Mouse (Mus musculus) midbrain, embryonic 16.5 days (tissue): ENCODE data around the gene Gm1043. TPM values are rescaled to one million over a fixed set of nuclear protein-coding genes. Genes with fewer than 3 reads are reported as not detected.

ENCODE experiments used
- ATAC-seq: fragments of 200-750 bp; cut with Nextera tagmentation; 2 replicates; pipeline ENCODE4 v1.8.0; 2017; ENCODE audit warnings: moderate TSS enrichment
- H3K27ac ChIP-seq: fragments of 300-500 bp; sonication (generic); 2 replicates; pipeline ENCODE4 v1.5.1; 2014; ENCODE audit warnings: mild to moderate bottlenecking, low read length, mixed read lengths
- H3K27me3 ChIP-seq: fragments of 300-500 bp; sonication (generic); 2 replicates; pipeline ENCODE4 v1.6.1; 2014; ENCODE audit warnings: low read depth, low read length, mixed read lengths; ENCODE audit not compliant: control insufficient read depth, insufficient read depth
- H3K36me3 ChIP-seq: fragments of 300-500 bp; sonication (generic); 2 replicates; pipeline ENCODE4 v1.6.1; 2014; ENCODE audit warnings: mild to moderate bottlenecking, low read length, moderate library complexity, mixed read lengths; ENCODE audit not compliant: control insufficient read depth, insufficient read depth
- H3K4me1 ChIP-seq: fragments of 300-500 bp; sonication (generic); 2 replicates; pipeline ENCODE4 v1.6.1; 2014; ENCODE audit warnings: mild to moderate bottlenecking, low read length, mixed read lengths; ENCODE audit not compliant: control insufficient read depth, insufficient read depth
- H3K4me2 ChIP-seq: fragments of 300-500 bp; sonication (generic); 2 replicates; pipeline ENCODE4 v1.6.1; 2014; ENCODE audit warnings: mild to moderate bottlenecking, low read length, mixed read lengths
- H3K4me3 ChIP-seq: fragments of 300-500 bp; sonication (generic); 2 replicates; pipeline ENCODE4 v1.5.1; 2014; ENCODE audit warnings: low read depth, mild to moderate bottlenecking, low read length, moderate library complexity, mixed read lengths
- H3K9ac ChIP-seq: fragments of 300-500 bp; sonication (generic); 2 replicates; pipeline ENCODE4 v1.6.1; 2014; ENCODE audit warnings: low read depth, low read length, mixed read lengths
- H3K9me3 ChIP-seq: fragments of 300-500 bp; sonication (generic); replicated peaks from 2 replicates; pipeline ENCODE4 v1.6.1; 2014; ENCODE audit warnings: mild to moderate bottlenecking, low read length, mixed read lengths; ENCODE audit not compliant: control insufficient read depth, poor library complexity, severe bottlenecking
- WGBS: fragments of 180-500 bp; shearing (Covaris S2); extraction: QIAGEN DNeasy Blood & Tissue Kit; methylation state at CpG from one replicate; pipeline ENCODE4 v1.1.7; 2014; 5-methylcytosine and 5-hydroxymethylcytosine counted together
- polyA plus RNA-seq: library from polyadenylated mRNA; unstranded; fragments of >200 nt; fragmentation: Nextera tagmentation; extraction: Ambion mirVana; gene quantifications from 2 replicates; pipeline ENCODE4 v1.2.1, GENCODE M21; 2015

The Gm1043 gene
- polyA plus RNA-seq, 1 experiment from 2014 or later: 2.3 TPM

GRCm38 (mm10) chr5:37097591-37097990, 12.4 kb downstream of the Gm1043 start:
- Histone ChIP-seq H3K27ac (no peak overlapping the region), H3K9me3 (no peaks in the 10 kb centered on the region), H3K4me3 (no peak overlapping the region), H3K4me1 (no peaks in the 10 kb centered on the region), H3K4me2 (no peak overlapping the region), H3K27me3 (no peaks in the 10 kb centered on the region), H3K9ac (no peak overlapping the region), H3K36me3 (no peaks in the 10 kb centered on the region; the same call in 1 of the 2 replicates)
- no peak for ATAC-seq
- 80% methylated on average over 6 of the region's 6 CpGs for WGBS

GRCm38 (mm10) chr5:37100813-37101212, 15.6 kb downstream of the Gm1043 start:
- Histone ChIP-seq H3K4me1 (peaks cover 14% of the 10 kb centered on the region), H3K36me3 (peaks cover 2% of the 10 kb centered on the region; the same call in 1 of the 2 replicates), H3K27me3 (no peaks in the 10 kb centered on the region), H3K9me3 (no peaks in the 10 kb centered on the region), H3K27ac (no peak overlapping the region), H3K4me3 (no peak overlapping the region), H3K9ac (0 out of 2 replicates have a peak overlapping the region, but pooled peaks have one; percentile 11), H3K4me2 (no peak overlapping the region)
- WGBS: 71% methylated on average over 5 of the region's 5 CpGs
- no peak for ATAC-seq

GRCm38 (mm10) chr5:37101631-37102030, 16.5 kb downstream of the Gm1043 start:
- no peaks in the 10 kb centered on the region for H3K27me3 ChIP-seq
- no peaks in the 10 kb centered on the region for H3K9me3 ChIP-seq
- H3K4me2 ChIP-seq: no peak overlapping the region
- peaks cover 2% of the 10 kb centered on the region; the same call in 1 of the 2 replicates for H3K36me3 ChIP-seq
- H3K4me1 ChIP-seq: peaks cover 22% of the 10 kb centered on the region
- no peak overlapping the region for H3K4me3 ChIP-seq
- H3K27ac ChIP-seq: no peak overlapping the region
- no peak for ATAC-seq
- 76% methylated on average over 15 of the region's 15 CpGs for WGBS
- H3K9ac ChIP-seq: no peak overlapping the region

GRCm38 (mm10) chr5:37102056-37102455, 16.9 kb downstream of the Gm1043 start:
- no peaks in the 10 kb centered on the region for H3K9me3 ChIP-seq
- no peak for ATAC-seq
- 54% methylated on average over 6 of the region's 6 CpGs for WGBS
- no peak overlapping the region for H3K4me3 ChIP-seq
- peaks cover 2% of the 10 kb centered on the region; the same call in 1 of the 2 replicates for H3K36me3 ChIP-seq
- no peak overlapping the region for H3K27ac ChIP-seq
- no peak overlapping the region for H3K4me2 ChIP-seq
- peaks cover 24% of the 10 kb centered on the region for H3K4me1 ChIP-seq
- H3K9ac ChIP-seq: no peak overlapping the region
- no peaks in the 10 kb centered on the region for H3K27me3 ChIP-seq

GRCm38 (mm10) chr5:37105531-37106456, 20.6 kb downstream of the Gm1043 start:
- Histone ChIP-seq H3K9ac (peak overlapping the region; percentile 42; the same call in 1 of the 2 replicates), H3K4me3 (no peak overlapping the region), H3K4me2 (no peak overlapping the region), H3K36me3 (0 out of 2 replicates have a peak, but pooled peaks cover 2% of the 10 kb centered on the region), H3K27ac (peak overlapping the region; percentile 86), H3K27me3 (no peaks in the 10 kb centered on the region), H3K4me1 (peaks cover 25% of the 10 kb centered on the region), H3K9me3 (no peaks in the 10 kb centered on the region)
- peak; percentile 81 for ATAC-seq
- 59% methylated on average over 23 of the region's 23 CpGs for WGBS

GRCm38 (mm10) chr5:37107111-37107510, 21.9 kb downstream of the Gm1043 start:
- 65% methylated on average over 5 of the region's 5 CpGs for WGBS

GRCm38 (mm10) chr5:37107611-37108010, 22.4 kb downstream of the Gm1043 start:
- H3K9me3 ChIP-seq: no peaks in the 10 kb centered on the region

More at GRCm38 (mm10) chr5:37107111-37107510, 21.9 kb downstream of the Gm1043 start:
- peaks cover 25% of the 10 kb centered on the region for H3K4me1 ChIP-seq
- no peak overlapping the region for H3K4me2 ChIP-seq
- H3K27me3 ChIP-seq: no peaks in the 10 kb centered on the region
- no peak overlapping the region for H3K4me3 ChIP-seq
- 0 out of 2 replicates have a peak, but pooled peaks cover 2% of the 10 kb centered on the region for H3K36me3 ChIP-seq
- no peak for ATAC-seq
- no peaks in the 10 kb centered on the region for H3K9me3 ChIP-seq
- H3K27ac ChIP-seq: peak overlapping the region; percentile 86
- H3K9ac ChIP-seq: no peak overlapping the region

GRCm38 (mm10) chr5:37109280-37109849, 24.2 kb downstream of the Gm1043 start:
- Histone ChIP-seq H3K9ac (no peak overlapping the region), H3K9me3 (no peaks in the 10 kb centered on the region), H3K4me3 (no peak overlapping the region), H3K36me3 (0 out of 2 replicates have a peak, but pooled peaks cover 4% of the 10 kb centered on the region), H3K4me2 (no peak overlapping the region), H3K4me1 (peaks cover 25% of the 10 kb centered on the region), H3K27ac (no peak overlapping the region), H3K27me3 (no peaks in the 10 kb centered on the region)
- 27% methylated on average over 6 of the region's 6 CpGs for WGBS
- ATAC-seq: no peak

More at GRCm38 (mm10) chr5:37107611-37108010, 22.4 kb downstream of the Gm1043 start:
- WGBS: 88% methylated on average over 6 of the region's 6 CpGs
- Histone ChIP-seq H3K27me3 (no peaks in the 10 kb centered on the region), H3K4me2 (no peak overlapping the region), H3K9ac (no peak overlapping the region), H3K27ac (peak overlapping the region; percentile 86), H3K36me3 (0 out of 2 replicates have a peak, but pooled peaks cover 2% of the 10 kb centered on the region), H3K4me1 (peaks cover 25% of the 10 kb centered on the region), H3K4me3 (no peak overlapping the region)
- no peak for ATAC-seq
